Mouse (Mus musculus) G1E (cell line): ENCODE results near the gene Popdc2. TPM values are rescaled to one million over a fixed set of nuclear protein-coding genes. Genes with fewer than 3 reads are reported as not detected.

Experiments
- ATAC-seq: 2 replicates; pipeline ENCODE4 v1.8.0; 2016; ENCODE audit warnings: mild to moderate bottlenecking; ENCODE audit not compliant: insufficient number of reproducible peaks, poor library complexity, low FRiP score, severe bottlenecking; ENCODE audit errors: extremely low read depth
- DNase-seq: peaks from one replicate; pipeline ENCODE4 v3.0.0; 2012; ENCODE audit warnings: low spot score
- H3K27me3 ChIP-seq: 2 replicates; pipeline ENCODE4 v1.6.1; 2012; ENCODE audit warnings: mild to moderate bottlenecking, low read length, inconsistent platforms; ENCODE audit not compliant: insufficient read depth
- H3K36me3 ChIP-seq: replicated peaks from 2 replicates; pipeline ENCODE3; 2012; ENCODE audit warnings: mild to moderate bottlenecking, inconsistent platforms
- H3K4me1 ChIP-seq: 2 replicates; pipeline ENCODE4 v1.6.1; 2012; ENCODE audit warnings: low read depth, low read length, inconsistent platforms, mixed read lengths; ENCODE audit not compliant: insufficient read depth
- H3K4me3 ChIP-seq: 2 replicates; pipeline ENCODE4 v1.5.1; 2012; ENCODE audit warnings: low read depth, mild to moderate bottlenecking, inconsistent platforms, low read length, moderate library complexity, mixed read lengths
- H3K9me3 ChIP-seq: replicated peaks from 2 replicates; pipeline ENCODE4 v1.6.1; 2012; ENCODE audit warnings: inconsistent platforms
- CTCF ChIP-seq: IDR thresholded peaks from 2 replicates; pipeline ENCODE4 v1.5.1; 2012; ENCODE audit warnings: low read depth, low read length, inconsistent platforms, mixed read lengths
- GATA1 ChIP-seq: IDR thresholded peaks from 2 replicates; pipeline ENCODE4 v1.6.1; 2012; ENCODE audit warnings: borderline replicate concordance, low read length, inconsistent platforms, mixed read lengths
- GATA2 ChIP-seq: IDR thresholded peaks from 2 replicates; pipeline ENCODE4 v1.6.1; 2012; ENCODE audit warnings: low read depth, low read length, inconsistent platforms, borderline replicate concordance
- POLR2AphosphoS5 ChIP-seq: IDR thresholded peaks from 2 replicates; pipeline ENCODE4 v1.6.1; 2012; ENCODE audit warnings: low read depth, low read length, inconsistent platforms; ENCODE audit not compliant: insufficient replicate concordance
- TAL1 ChIP-seq: conservative IDR thresholded peaks from 2 replicates; pipeline ENCODE4 v1.6.1; 2012; ENCODE audit warnings: low read depth, low read length, inconsistent platforms, mixed read lengths
- polyA plus RNA-seq: library from polyadenylated mRNA; stranded (reverse); fragments of >175 nt; gene quantifications from 2 replicates; pipeline ENCODE4 v1.2.3, GENCODE M21; 2012
- total RNA-seq, 2 experiments: library from RNA; stranded (forward) in 1 of 2; stranded (reverse) in 1 of 2; fragments of 200-1000 nt in 1 of 2; fragments of >200 nt in 1 of 2; fragmentation: Nextera tagmentation in 1 of 2; gene quantifications; 2 replicates each; pipeline ENCODE4 v1.2.3; 2014 to 2017

Gene Popdc2
- total and polyA plus RNA-seq, 3 experiments, result 2.8 to 22.7 (median 5.4) TPM

GRCm38 (mm10) chr16:38372876-38373275 lies 10.9 kb downstream of the Popdc2 start:
- DNase-seq, result no peak
- no peak for TF ChIP-seq POLR2AphosphoS5
- no peak for TF ChIP-seq GATA1
- TF ChIP-seq GATA2, result no peak
- no peak for TF ChIP-seq CTCF
- no peak for TF ChIP-seq TAL1
- Histone ChIP-seq H3K4me1 (peaks cover 92% of the 10 kb centered on the region), H3K9me3 (no peaks in the 10 kb centered on the region), H3K27me3 (no peaks in the 10 kb centered on the region), H3K36me3 (peaks cover 25% of the 10 kb centered on the region), H3K4me3 (no peak overlapping the region; the same call in 1 of the 2 replicates)
- no peak for ATAC-seq

GRCm38 (mm10) chr16:38373439-38373838 lies 11.4 kb downstream of the Popdc2 start:
- TF ChIP-seq GATA2 (no peak), POLR2AphosphoS5 (no peak)
- ATAC-seq (no peak), DNase-seq (no peak)
- Histone ChIP-seq H3K4me1 (peaks cover 91% of the 10 kb centered on the region), H3K27me3 (no peaks in the 10 kb centered on the region), H3K9me3 (no peaks in the 10 kb centered on the region), H3K36me3 (peaks cover 26% of the 10 kb centered on the region), H3K4me3 (peak overlapping the region; percentile 16; the same call in 1 of the 2 replicates)

GRCm38 (mm10) chr16:38373941-38374340 lies 11.9 kb downstream of the Popdc2 start:
- ATAC-seq, result no peak
- TF ChIP-seq GATA1 (no peak), TAL1 (no peak), POLR2AphosphoS5 (no peak), GATA2 (no peak), CTCF (no peak)
- H3K27me3 ChIP-seq, result no peaks in the 10 kb centered on the region
- H3K4me1 ChIP-seq, result peaks cover 91% of the 10 kb centered on the region
- H3K36me3 ChIP-seq, result peaks cover 31% of the 10 kb centered on the region
- H3K9me3 ChIP-seq, result no peaks in the 10 kb centered on the region
- peak overlapping the region; percentile 61; the same call in 1 of the 2 replicates for H3K4me3 ChIP-seq
- no peak for DNase-seq

GRCm38 (mm10) chr16:38374379-38375140 lies 12.6 kb downstream of the Popdc2 start:
- Histone ChIP-seq H3K4me1 (peaks cover 90% of the 10 kb centered on the region), H3K36me3 (peaks cover 31% of the 10 kb centered on the region), H3K27me3 (no peaks in the 10 kb centered on the region), H3K4me3 (peak overlapping the region; percentile 61; the same call in 1 of the 2 replicates), H3K9me3 (no peaks in the 10 kb centered on the region)
- no peak for ATAC-seq
- TF ChIP-seq GATA2, result no peak
- no peak for TF ChIP-seq GATA1
- TF ChIP-seq POLR2AphosphoS5, result no peak
- no peak for TF ChIP-seq CTCF
- TF ChIP-seq TAL1, result no peak
- peak; percentile 52 for DNase-seq

DNA sequence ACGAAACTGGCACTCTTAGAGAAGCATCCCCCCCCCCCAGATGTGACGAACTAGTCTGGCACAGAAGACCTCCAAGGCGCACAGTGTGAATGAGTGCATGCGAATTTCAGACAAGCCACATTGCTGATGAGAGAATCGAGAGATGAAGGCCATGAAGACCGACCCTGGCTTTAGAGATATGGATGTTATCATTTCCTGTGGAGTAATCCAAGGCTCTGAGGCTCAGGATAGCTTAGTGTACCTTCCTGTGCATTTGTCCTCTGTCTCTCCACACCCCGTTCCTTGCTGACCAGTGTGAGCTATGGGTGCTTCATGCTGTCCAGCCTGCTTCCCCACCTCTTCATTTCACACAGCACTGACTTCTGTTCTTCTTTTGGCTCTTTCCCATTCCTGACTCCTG lies 13.2 kb downstream of the Popdc2 start:
- TF ChIP-seq CTCF (no peak), TAL1 (no peak), POLR2AphosphoS5 (no peak), GATA2 (no peak), GATA1 (no peak)
- Histone ChIP-seq H3K4me1 (peaks cover 89% of the 10 kb centered on the region), H3K4me3 (peak overlapping the region; percentile 59; the same call in 1 of the 2 replicates), H3K36me3 (peaks cover 31% of the 10 kb centered on the region), H3K27me3 (no peaks in the 10 kb centered on the region), H3K9me3 (no peaks in the 10 kb centered on the region)
- ATAC-seq, result no peak
- no peak for DNase-seq

DNA sequence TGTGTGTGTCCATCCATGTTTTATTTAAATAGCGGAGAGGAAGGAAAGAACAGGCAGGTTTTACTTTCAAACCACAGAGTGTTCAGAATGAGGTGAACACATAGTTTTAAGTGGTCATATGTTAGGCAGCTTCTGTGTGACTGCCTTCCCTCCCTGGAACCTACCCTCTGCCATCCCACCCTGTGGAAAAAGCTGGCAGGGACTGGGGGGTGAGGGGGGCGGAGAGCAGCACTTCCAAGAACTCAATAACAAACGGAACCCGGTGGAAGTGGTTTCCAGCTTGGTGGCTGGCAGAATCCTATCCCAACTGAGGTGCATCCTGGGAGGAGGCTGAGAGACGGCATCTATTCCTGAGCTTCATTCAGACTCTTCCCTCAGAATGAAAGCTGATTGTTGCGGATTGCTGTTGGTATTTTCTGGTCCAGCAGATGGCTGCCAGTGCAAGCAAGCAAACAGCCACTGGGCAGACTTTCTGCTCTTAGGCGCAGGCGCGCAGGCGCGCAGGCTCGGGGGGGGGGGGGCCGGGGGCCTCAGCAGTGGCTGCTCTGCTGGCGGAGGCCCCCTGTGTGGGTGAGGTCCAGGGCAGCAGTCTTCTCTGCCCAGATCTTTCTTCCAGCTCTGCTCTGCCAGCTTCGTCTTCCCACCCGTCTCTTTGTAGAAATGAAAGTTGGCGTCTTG lies 14.3 kb downstream of the Popdc2 start:
- Histone ChIP-seq H3K27me3 (no peaks in the 10 kb centered on the region), H3K4me1 (peaks cover 79% of the 10 kb centered on the region), H3K9me3 (no peaks in the 10 kb centered on the region), H3K36me3 (peaks cover 31% of the 10 kb centered on the region), H3K4me3 (peak overlapping the region; percentile 50; the same call in 1 of the 2 replicates)
- TF ChIP-seq TAL1, result no peak
- no peak for TF ChIP-seq POLR2AphosphoS5
- TF ChIP-seq GATA1, result no peak
- TF ChIP-seq GATA2, result no peak
- TF ChIP-seq CTCF, result no peak
- DNase-seq, result no peak
- no peak for ATAC-seq
